Mouse (Mus musculus): ENCODE results near the gene Gm6460.
"Not testable (repeated sequence)": the region's sequence is repeated elsewhere in the genome, so short reads cannot be mapped to it uniquely, and the experiment has no call there.

The Gm6460 gene

GRCm38 (mm10) chr5:11594613-11595012, at the start of gene Gm6460:
Gm6460 (plus strand) TSS chr5:11594913.
- DNase-seq (ENCODE audit: low spot score) = not testable (repeated sequence)

Data from layer of hippocampus, adult 9-10 months (tissue).